Mouse (Mus musculus) liver, adult 2 months (tissue): ENCODE results near the gene Tsku. TPM values are rescaled to one million over a fixed set of nuclear protein-coding genes. Genes with fewer than 3 reads are reported as not detected.
A peak's percentile ranks its signal among the peaks of the same experiment; 100 is the strongest.

Experiments used
- DNase-seq: peaks from one replicate; pipeline ENCODE4 v3.0.0-alpha.2; 2011; ENCODE audit warnings: low read depth, low spot score; ENCODE audit errors: extremely low read depth
- H3K27ac ChIP-seq: fragments of 200-500 bp; replicated peaks from 2 replicates; pipeline ENCODE4 v1.5.1; 2012; ENCODE audit warnings: low read depth, mild to moderate bottlenecking, control low read depth, inconsistent platforms, low read length; ENCODE audit not compliant: insufficient read depth
- H3K27me3 ChIP-seq: fragments of 200-500 bp; 2 replicates; pipeline ENCODE4 v1.6.1; 2012; ENCODE audit warnings: mild to moderate bottlenecking, moderate library complexity, low read length, inconsistent platforms; ENCODE audit not compliant: control insufficient read depth, insufficient read depth
- H3K36me3 ChIP-seq: fragments of 200-500 bp; 2 replicates; pipeline ENCODE4 v1.6.1; 2012; ENCODE audit warnings: low read length, inconsistent platforms; ENCODE audit not compliant: control insufficient read depth, insufficient read depth
- H3K4me1 ChIP-seq: fragments of 200-500 bp; 2 replicates; pipeline ENCODE4 v1.6.1; 2011; ENCODE audit warnings: low read length; ENCODE audit not compliant: control insufficient read depth, insufficient read depth
- H3K4me3 ChIP-seq: fragments of 200-500 bp; 2 replicates; pipeline ENCODE4 v1.5.1; 2011; ENCODE audit warnings: low read depth, mild to moderate bottlenecking, control low read depth, low read length, moderate library complexity; ENCODE audit not compliant: insufficient read depth
- H3K79me2 ChIP-seq: fragments of 200-500 bp; 2 replicates; pipeline ENCODE4 v1.6.1; 2012; ENCODE audit warnings: inconsistent platforms, mild to moderate bottlenecking, low read length, moderate library complexity; ENCODE audit not compliant: control insufficient read depth, insufficient read depth
- H3K9ac ChIP-seq: fragments of 200-500 bp; 2 replicates; pipeline ENCODE4 v1.6.1; 2012; ENCODE audit warnings: low read depth, mild to moderate bottlenecking, control low read depth, inconsistent platforms, low read length
- CTCF ChIP-seq: fragments of 200-500 bp; IDR thresholded peaks from 2 replicates; pipeline ENCODE4 v1.5.1; 2011; ENCODE audit warnings: low read depth, low read length, control low read depth
- POLR2A ChIP-seq: fragments of 200-500 bp; IDR thresholded peaks from 2 replicates; pipeline ENCODE4 v1.6.1; 2011; ENCODE audit warnings: low read length, control low read depth; ENCODE audit not compliant: insufficient read depth; ENCODE audit errors: extremely low read depth
- WGBS: fragments of 180-500 bp; shearing (Covaris S2); methylation state at CpG from one replicate; pipeline ENCODE4 v1.1.7; 2018; 5-methylcytosine and 5-hydroxymethylcytosine counted together
- polyA plus RNA-seq: library from polyadenylated mRNA; depleted of rRNA; stranded (reverse); fragments of >200 nt; gene quantifications from 2 replicates; pipeline ENCODE4 v1.2.3, GENCODE M21; 2012
- total RNA-seq: library from RNA; depleted of rRNA; stranded (reverse); fragments of >200 nt; gene quantifications from 2 replicates; pipeline ENCODE4 v1.2.3, GENCODE M21; 2014

The Tsku gene
- total and polyA plus RNA-seq, 2 experiments, result 15.4 to 57.1 TPM

GRCm38 (mm10) chr7:98391351-98391936 lies 30.3 kb upstream of the Tsku start:
- WGBS, result 69% methylated on average over 7 of the region's 7 CpGs

GRCm38 (mm10) chr7:98390486-98390885 lies 29.4 kb upstream of the Tsku start:
- no peak for DNase-seq
- Histone ChIP-seq H3K27ac (peak overlapping the region; percentile 17; the same call in 1 of the 2 replicates), H3K4me3 (no peak overlapping the region), H3K27me3 (no peaks in the 10 kb centered on the region), H3K79me2 (no peaks in the 10 kb centered on the region), H3K4me1 (peaks cover 49% of the 10 kb centered on the region), H3K9ac (no peak overlapping the region), H3K36me3 (no peaks in the 10 kb centered on the region)
- 65% methylated on average over 2 of the region's 2 CpGs for WGBS
- TF ChIP-seq POLR2A (no peak), CTCF (no peak)

More at GRCm38 (mm10) chr7:98391351-98391936, 30.3 kb upstream of the Tsku start:
- DNase-seq, result peak; percentile 35
- Histone ChIP-seq H3K4me1 (peaks cover 43% of the 10 kb centered on the region), H3K4me3 (no peak overlapping the region), H3K27ac (peak overlapping the region; percentile 96), H3K79me2 (no peaks in the 10 kb centered on the region), H3K9ac (peak overlapping the region; percentile 20; the same call in 1 of the 2 replicates), H3K36me3 (no peaks in the 10 kb centered on the region), H3K27me3 (no peaks in the 10 kb centered on the region)
- TF ChIP-seq POLR2A, result no peak
- TF ChIP-seq CTCF, result no peak

- H3K9ac ChIP-seq, result no peak overlapping the region
- no peak for DNase-seq
- no peak overlapping the region for H3K4me3 ChIP-seq
- no peaks in the 10 kb centered on the region for H3K36me3 ChIP-seq
- H3K27ac ChIP-seq, result 0 out of 2 replicates have a peak overlapping the region, but pooled peaks have one; percentile 11
- TF ChIP-seq POLR2A, result no peak
- TF ChIP-seq CTCF, result no peak
- WGBS, result 92% methylated on average over 9 of the region's 9 CpGs
- H3K4me1 ChIP-seq, result peaks cover 48% of the 10 kb centered on the region
- no peaks in the 10 kb centered on the region for H3K27me3 ChIP-seq
- no peaks in the 10 kb centered on the region for H3K79me2 ChIP-seq
These were observed 28.5 kb upstream of the Tsku start for GRCm38 (mm10) chr7:98389656-98390055.

DNA sequence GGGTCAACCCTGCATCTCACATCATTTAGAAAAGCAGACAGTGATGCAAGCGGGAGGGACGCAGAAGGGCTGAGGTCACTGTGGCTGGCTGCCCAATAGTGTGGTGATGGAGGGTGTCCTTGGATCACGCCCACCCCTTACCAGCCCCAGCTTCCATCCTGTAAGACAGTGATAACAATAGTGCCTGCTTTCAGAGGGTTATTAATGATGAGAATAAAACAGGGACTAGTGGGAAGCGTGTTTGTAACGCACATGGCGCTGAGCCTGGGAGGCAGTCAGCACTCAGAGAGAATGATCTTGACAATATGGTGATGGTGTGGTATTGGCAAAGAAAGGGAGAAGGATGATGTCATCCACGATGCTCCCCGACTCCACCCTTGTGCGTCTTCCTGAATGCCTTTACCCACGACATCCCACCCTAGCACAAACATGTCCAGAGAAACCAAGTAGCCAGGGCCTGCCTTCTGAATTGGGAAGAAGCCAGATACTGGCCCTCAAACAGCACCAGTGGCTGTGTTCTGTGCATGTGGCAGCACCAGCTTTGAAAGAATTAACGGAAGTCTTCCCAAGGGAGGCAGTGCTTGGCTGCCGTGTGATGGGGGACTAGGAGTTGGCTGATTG lies 27.9 kb upstream of the Tsku start:
- TF ChIP-seq CTCF, result no peak
- no peak for TF ChIP-seq POLR2A
- Histone ChIP-seq H3K36me3 (no peaks in the 10 kb centered on the region), H3K4me1 (peaks cover 50% of the 10 kb centered on the region), H3K9ac (no peak overlapping the region), H3K4me3 (no peak overlapping the region), H3K27ac (peak overlapping the region; percentile 24), H3K27me3 (no peaks in the 10 kb centered on the region), H3K79me2 (no peaks in the 10 kb centered on the region)
- DNase-seq, result no peak
- WGBS, result 89% methylated on average over 12 of the region's 12 CpGs

- no peak overlapping the region for H3K4me3 ChIP-seq
- H3K27ac ChIP-seq, result peak overlapping the region; percentile 90
- 25% methylated on average over 7 of the region's 7 CpGs for WGBS
- peak overlapping the region; percentile 32; the same call in 1 of the 2 replicates for H3K9ac ChIP-seq
- no peaks in the 10 kb centered on the region for H3K36me3 ChIP-seq
- DNase-seq, result peak; percentile 89
- TF ChIP-seq CTCF (no peak), POLR2A (0 out of 2 replicates have a peak, but pooled peaks have one; percentile 9)
- no peaks in the 10 kb centered on the region for H3K79me2 ChIP-seq
- no peaks in the 10 kb centered on the region for H3K27me3 ChIP-seq
- peaks cover 54% of the 10 kb centered on the region for H3K4me1 ChIP-seq
These were observed 26.1 kb upstream of the Tsku start for GRCm38 (mm10) chr7:98387201-98387600.

DNA sequence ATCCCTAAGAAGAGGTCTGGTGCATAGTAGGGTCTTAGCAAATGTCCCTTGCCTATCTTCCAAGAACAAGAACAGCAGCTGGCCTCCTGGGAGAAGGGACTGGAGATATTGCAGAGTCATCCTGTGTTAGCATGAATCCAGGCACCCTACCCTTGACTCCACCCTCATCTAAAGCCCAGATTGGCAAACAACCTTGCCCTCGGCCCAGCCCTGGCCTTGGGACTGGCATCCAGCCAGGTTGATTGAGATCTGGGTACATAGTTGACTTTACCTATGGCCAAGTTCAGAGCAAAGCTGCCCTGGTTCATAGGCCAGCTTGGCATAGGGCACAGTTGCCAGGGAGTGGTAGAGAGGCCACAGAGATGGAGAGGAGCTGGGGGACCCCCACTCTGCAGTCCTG lies 24.0 kb upstream of the Tsku start:
- WGBS, result 13% methylated on average over 1 of the region's 1 CpGs
- Histone ChIP-seq H3K36me3 (no peaks in the 10 kb centered on the region), H3K4me3 (no peak overlapping the region), H3K79me2 (no peaks in the 10 kb centered on the region), H3K9ac (no peak overlapping the region), H3K27ac (peak overlapping the region; percentile 81), H3K27me3 (no peaks in the 10 kb centered on the region), H3K4me1 (peaks cover 54% of the 10 kb centered on the region)
- TF ChIP-seq CTCF (no peak), POLR2A (no peak)
- peak; percentile 97 for DNase-seq
